Mouse (Mus musculus) lung, postnatal 0 days (tissue): ENCODE results near the gene Mroh2a. TPM values are rescaled to one million over a fixed set of nuclear protein-coding genes. Genes with fewer than 3 reads are reported as not detected.

Experiments
- ATAC-seq: fragments of 200-750 bp; cut with Nextera tagmentation; 2 replicates; pipeline ENCODE4 v1.8.0; 2017; ENCODE audit warnings: moderate library complexity
- DNase-seq: peaks from one replicate; pipeline ENCODE4 v3.0.0-alpha.2; 2016; ENCODE audit warnings: low spot score
- H3K27ac ChIP-seq: fragments of 300-500 bp; sonication (generic); 2 replicates; pipeline ENCODE4 v1.5.1; 2014; ENCODE audit warnings: antibody characterized with exemption, mild to moderate bottlenecking, low read length, mixed read lengths
- H3K27me3 ChIP-seq: fragments of 300-500 bp; sonication (generic); replicated peaks from 2 replicates; pipeline ENCODE4 v1.6.1; 2014; ENCODE audit warnings: low read length, mixed read lengths; ENCODE audit not compliant: insufficient read depth
- H3K36me3 ChIP-seq: fragments of 300-500 bp; sonication (generic); 2 replicates; pipeline ENCODE4 v1.6.1; 2014; ENCODE audit warnings: low read length, mixed read lengths; ENCODE audit not compliant: insufficient read depth
- H3K4me1 ChIP-seq: fragments of 300-500 bp; sonication (generic); 2 replicates; pipeline ENCODE4 v1.6.1; 2014; ENCODE audit warnings: antibody characterized with exemption, low read depth, low read length, mixed read lengths; ENCODE audit not compliant: insufficient read depth
- H3K4me2 ChIP-seq: fragments of 300-500 bp; sonication (generic); replicated peaks from 2 replicates; pipeline ENCODE4 v1.6.1; 2014; ENCODE audit warnings: low read depth, mild to moderate bottlenecking, low read length, moderate library complexity, mixed read lengths
- H3K4me3 ChIP-seq: fragments of 300-500 bp; sonication (generic); 2 replicates; pipeline ENCODE4 v1.5.1; 2014; ENCODE audit warnings: low read depth, low read length
- H3K9ac ChIP-seq: fragments of 300-500 bp; sonication (generic); replicated peaks from 2 replicates; pipeline ENCODE4 v1.6.1; 2014; ENCODE audit warnings: low read depth, mild to moderate bottlenecking
- H3K9me3 ChIP-seq: fragments of 300-500 bp; sonication (generic); 2 replicates; pipeline ENCODE4 v1.6.1; 2016; ENCODE audit warnings: low read length, mixed read lengths
- CTCF ChIP-seq: IDR thresholded peaks from 2 replicates; pipeline ENCODE4 v1.5.1; 2016; ENCODE audit warnings: antibody characterized with exemption, mild to moderate bottlenecking
- EP300 ChIP-seq: IDR thresholded peaks from 2 replicates; pipeline ENCODE4 v1.6.1; 2016; ENCODE audit warnings: antibody characterized with exemption, mild to moderate bottlenecking, control low read depth
- WGBS: fragments of 180-500 bp; shearing (Covaris S2); extraction: QIAGEN DNeasy Blood & Tissue Kit; methylation state at CpG from one replicate; pipeline ENCODE4 v1.1.7; 2014; 5-methylcytosine and 5-hydroxymethylcytosine counted together
- polyA plus RNA-seq: library from polyadenylated mRNA; unstranded; fragments of >200 nt; fragmentation: Nextera tagmentation; extraction: Ambion mirVana; gene quantifications from 2 replicates; pipeline ENCODE4 v1.2.1, GENCODE M21; 2015

Gene Mroh2a
- polyA plus RNA-seq, 1 experiment from 2014 or later = 0.43 TPM

DNA sequence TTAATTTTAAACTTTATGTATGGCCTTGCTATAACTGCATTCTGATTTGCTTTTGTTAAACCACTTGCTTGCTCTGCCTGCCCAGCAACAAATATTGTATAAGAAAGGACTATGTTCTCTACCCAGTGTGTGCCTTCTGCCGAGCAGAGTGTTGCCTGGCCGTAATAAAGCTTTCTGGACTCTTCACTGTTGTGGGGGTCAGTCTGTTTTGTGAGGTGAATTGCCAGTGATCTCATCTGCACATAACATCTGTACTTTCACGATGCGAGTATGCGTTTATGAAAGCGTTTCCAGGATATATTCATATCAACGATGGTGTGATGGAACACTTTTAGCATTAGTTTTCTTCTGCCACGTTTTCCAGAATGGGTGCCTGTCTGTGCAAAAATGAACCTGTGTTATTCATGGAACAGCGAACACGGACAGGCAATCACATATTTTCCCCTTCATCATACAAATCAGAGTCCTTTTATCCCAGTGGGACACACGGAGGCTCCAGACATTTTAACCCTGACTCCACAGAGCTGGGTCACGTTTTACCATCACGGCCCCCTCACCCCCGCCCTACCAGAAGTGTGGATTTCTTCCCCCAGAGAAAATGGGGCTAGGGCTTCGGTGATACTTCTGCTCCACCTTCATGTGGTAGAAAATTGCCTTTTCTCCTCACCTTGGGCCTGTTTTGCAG lies 53.4 kb downstream of the Mroh2a start:
- Histone ChIP-seq H3K9ac (no peak overlapping the region), H3K9me3 (peaks cover 13% of the 10 kb centered on the region), H3K27me3 (no peaks in the 10 kb centered on the region), H3K4me2 (no peak overlapping the region), H3K4me1 (peaks cover 12% of the 10 kb centered on the region; the same call in 1 of the 2 replicates), H3K27ac (no peak overlapping the region), H3K4me3 (no peak overlapping the region), H3K36me3 (no peaks in the 10 kb centered on the region)
- TF ChIP-seq EP300 (no peak), CTCF (no peak)
- WGBS = 64% methylated on average over 15 of the region's 15 CpGs
- no peak for ATAC-seq
- DNase-seq = no peak

GRCm38 (mm10) chr1:88282301-88282700 lies 55.5 kb downstream of the Mroh2a start:
- Histone ChIP-seq H3K4me2 (no peak overlapping the region), H3K9me3 (peaks cover 21% of the 10 kb centered on the region), H3K27ac (no peak overlapping the region), H3K27me3 (no peaks in the 10 kb centered on the region), H3K4me3 (no peak overlapping the region), H3K36me3 (no peaks in the 10 kb centered on the region), H3K4me1 (no peaks in the 10 kb centered on the region), H3K9ac (no peak overlapping the region)
- ATAC-seq = no peak
- WGBS = 49% methylated on average over 3 of the region's 3 CpGs
- DNase-seq = no peak
- TF ChIP-seq CTCF = no peak
- TF ChIP-seq EP300 = no peak

DNA sequence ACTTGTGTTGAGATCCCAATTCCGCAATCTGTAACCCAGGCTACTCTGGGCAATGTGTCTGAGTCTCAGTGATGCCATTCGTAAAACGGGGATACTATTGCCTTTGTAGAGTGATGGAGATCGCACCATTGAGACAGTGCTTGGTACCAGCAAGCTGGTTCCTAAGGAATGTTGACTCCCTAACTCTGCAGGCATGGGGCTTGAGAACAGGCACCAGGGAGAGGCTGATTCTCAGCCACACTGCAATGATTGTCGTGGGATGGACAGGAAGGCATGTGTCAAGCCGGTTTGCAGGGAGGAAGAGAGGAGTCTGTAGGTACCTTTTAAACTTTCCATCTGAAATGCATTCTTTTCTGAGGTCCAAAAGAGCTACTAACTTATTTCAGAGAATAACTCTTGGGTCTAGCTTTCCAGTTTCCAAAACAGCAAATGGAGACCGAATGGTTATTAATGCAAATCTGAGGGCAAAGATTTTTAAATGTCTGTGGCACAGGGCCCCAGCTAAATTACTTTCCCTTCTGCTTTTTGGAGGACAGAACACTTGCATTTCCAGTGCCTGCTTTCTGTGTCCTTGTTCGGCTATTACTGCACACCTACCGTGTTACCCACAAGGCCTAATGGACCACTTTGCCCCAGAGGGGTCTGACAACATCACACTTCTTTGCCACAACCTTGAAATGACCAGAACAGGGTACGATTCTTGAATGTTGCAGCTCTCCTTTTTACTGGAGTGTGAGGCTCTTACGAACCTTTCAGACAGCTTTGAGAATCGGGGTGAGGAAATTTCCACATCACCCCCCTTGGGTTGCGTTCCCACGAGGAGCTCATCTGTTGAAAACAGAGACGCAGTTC lies 56.8 kb downstream of the Mroh2a start:
- H3K4me3 ChIP-seq = no peak overlapping the region
- no peak overlapping the region for H3K4me2 ChIP-seq
- no peak for DNase-seq
- peaks cover 21% of the 10 kb centered on the region for H3K9me3 ChIP-seq
- no peak overlapping the region for H3K9ac ChIP-seq
- H3K4me1 ChIP-seq = no peaks in the 10 kb centered on the region
- TF ChIP-seq EP300 (no peak), CTCF (no peak)
- H3K27me3 ChIP-seq = no peaks in the 10 kb centered on the region
- no peak for ATAC-seq
- WGBS = 76% methylated on average over 15 of the region's 15 CpGs
- H3K36me3 ChIP-seq = no peaks in the 10 kb centered on the region
- no peak overlapping the region for H3K27ac ChIP-seq

GRCm38 (mm10) chr1:88284228-88284945 lies 57.6 kb downstream of the Mroh2a start:
- DNase-seq (no peak), ATAC-seq (0 out of 2 replicates have a peak, but pooled peaks have one; percentile 6)
- H3K36me3 ChIP-seq = no peaks in the 10 kb centered on the region
- TF ChIP-seq CTCF = no peak
- TF ChIP-seq EP300 = no peak
- H3K4me3 ChIP-seq = no peak overlapping the region
- H3K9me3 ChIP-seq = peaks cover 21% of the 10 kb centered on the region
- H3K27ac ChIP-seq = no peak overlapping the region
- no peaks in the 10 kb centered on the region for H3K4me1 ChIP-seq
- no peak overlapping the region for H3K4me2 ChIP-seq
- H3K27me3 ChIP-seq = no peaks in the 10 kb centered on the region
- WGBS = 59% methylated on average over 10 of the region's 10 CpGs
- H3K9ac ChIP-seq = no peak overlapping the region

- Histone ChIP-seq H3K4me1 (no peaks in the 10 kb centered on the region), H3K9me3 (peaks cover 21% of the 10 kb centered on the region), H3K27me3 (no peaks in the 10 kb centered on the region), H3K9ac (no peak overlapping the region), H3K4me2 (no peak overlapping the region), H3K4me3 (no peak overlapping the region), H3K27ac (no peak overlapping the region), H3K36me3 (no peaks in the 10 kb centered on the region)
- 59% methylated on average over 7 of the region's 7 CpGs for WGBS
- TF ChIP-seq EP300 (no peak), CTCF (peak; percentile 69)
- DNase-seq (no peak), ATAC-seq (0 out of 2 replicates have a peak, but pooled peaks have one; percentile 2)
These were observed 58.1 kb downstream of the Mroh2a start for GRCm38 (mm10) chr1:88284946-88285320.

GRCm38 (mm10) chr1:88285652-88286051 lies 58.9 kb downstream of the Mroh2a start:
- H3K27me3 ChIP-seq = no peaks in the 10 kb centered on the region
- no peak overlapping the region for H3K4me2 ChIP-seq
- H3K9me3 ChIP-seq = peaks cover 21% of the 10 kb centered on the region
- no peaks in the 10 kb centered on the region for H3K36me3 ChIP-seq
- TF ChIP-seq CTCF (no peak), EP300 (no peak)
- 58% methylated on average over 5 of the region's 5 CpGs for WGBS
- DNase-seq (no peak), ATAC-seq (no peak)
- H3K4me1 ChIP-seq = no peaks in the 10 kb centered on the region
- H3K4me3 ChIP-seq = no peak overlapping the region
- H3K27ac ChIP-seq = no peak overlapping the region
- H3K9ac ChIP-seq = no peak overlapping the region
